Mouse (Mus musculus): ENCODE results near the gene Ttc4. TPM values are rescaled to one million over a fixed set of nuclear protein-coding genes. Genes with fewer than 3 reads are reported as not detected.

Ttc4 gene
- 10 to 100 TPM; 24.3 to 34.7 TPM for total RNA-seq (2021)
- long read RNA-seq, experiment 1, transcript Ttc4-201 (10 exons, 2,121 nt) = major isoform, 55 of 67 reads
- long read RNA-seq, experiment 1, partial matches to known transcripts = 3 of 67 reads
- long read RNA-seq, experiment 1, other reads (novel, unspliced or antisense) = 9 of 67 reads
- long read RNA-seq, experiment 2, transcript Ttc4-201 (10 exons, 2,121 nt) = major isoform, 60 of 64 reads
- long read RNA-seq, experiment 2, partial matches to known transcripts = 0 of 64 reads
- long read RNA-seq, experiment 2, other reads (novel, unspliced or antisense) = 4 of 64 reads

DNA sequence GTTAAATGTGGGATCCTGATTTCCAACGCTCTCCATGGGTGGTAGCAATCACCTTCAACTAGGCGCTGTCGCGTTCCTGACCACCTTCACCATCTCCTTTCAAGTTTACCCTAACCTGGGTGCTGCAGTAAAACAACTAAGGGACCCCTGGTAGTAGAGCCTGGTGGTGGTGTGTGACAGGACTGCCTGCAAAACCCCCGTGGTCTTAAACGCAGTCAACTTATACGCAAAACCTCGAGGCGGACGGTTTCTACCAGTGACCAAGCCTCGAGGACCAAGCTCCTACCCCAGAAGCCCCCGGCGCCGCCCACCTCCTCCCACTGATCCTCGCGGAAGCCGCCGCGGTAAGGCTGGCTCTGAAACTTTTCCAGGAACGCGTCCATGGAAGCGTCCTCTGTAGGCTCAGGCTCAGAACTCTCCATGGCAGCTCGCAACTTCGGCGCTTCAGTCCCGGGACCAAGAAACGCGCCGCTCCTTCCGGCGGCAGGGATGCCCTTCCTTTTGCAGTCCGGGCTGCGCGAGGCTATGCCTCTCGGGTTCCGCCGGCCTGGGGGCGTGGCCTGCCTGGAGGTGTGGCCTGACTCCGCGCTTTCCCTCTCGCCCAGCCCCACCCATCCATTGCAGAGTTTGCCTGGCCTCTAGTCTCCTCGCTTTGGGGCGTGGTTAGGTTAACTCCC lies at the start of gene Ttc4:
Gene Ttc4 (minus strand): TSS at position 503 of the 677 bp plus-strand sequence.
- TF ChIP-seq CTCF (IDR thresholded peaks at IDR 0.05) = no peak
- DNase-seq = peak; percentile 94
- Histone ChIP-seq H3K27ac (peak within 1 kb of the TSS; percentile 94), H3K4me3 (peak within 1 kb of the TSS; percentile 94)
- intact Hi-C loops (cut with DNase I) = no loop called here

- intact Hi-C loops (cut with DNase I) = no loop called here
- no peak overlapping the region for H3K4me3 ChIP-seq
- no peak for TF ChIP-seq CTCF (IDR thresholded peaks at IDR 0.05)
- peak overlapping the region; percentile 17; the same call in 1 of the 2 replicates for H3K27ac ChIP-seq
- DNase-seq = peak; percentile 69
Observed at GRCm38 (mm10) chr4:106720631-106721030, 41.9 kb upstream of the Ttc4 start.

DNA sequence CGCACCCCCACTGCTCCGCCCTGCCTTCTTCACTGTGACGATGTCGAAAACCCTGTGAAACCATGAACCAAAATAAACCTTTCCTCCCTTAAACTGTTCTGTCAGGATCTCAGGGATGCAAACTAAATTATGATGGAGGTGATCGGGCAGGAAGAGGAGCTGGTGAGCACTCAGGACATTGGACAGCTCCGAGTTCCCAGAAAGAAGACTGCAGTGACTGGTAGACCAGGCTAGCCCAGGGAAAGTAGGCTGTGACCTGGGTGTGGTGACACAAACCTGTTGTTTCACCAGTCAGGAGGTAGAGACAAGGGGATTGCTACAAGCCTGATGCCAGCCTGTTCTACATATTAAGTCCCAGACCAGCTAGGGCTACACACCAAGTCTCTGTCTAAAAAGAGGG lies 34.9 kb upstream of the Ttc4 start:
- H3K27ac ChIP-seq = no peak overlapping the region
- TF ChIP-seq CTCF (IDR thresholded peaks at IDR 0.05) = no peak
- no peak for DNase-seq
- intact Hi-C loops (cut with DNase I) = no loop called here
- no peak overlapping the region for H3K4me3 ChIP-seq

DNA sequence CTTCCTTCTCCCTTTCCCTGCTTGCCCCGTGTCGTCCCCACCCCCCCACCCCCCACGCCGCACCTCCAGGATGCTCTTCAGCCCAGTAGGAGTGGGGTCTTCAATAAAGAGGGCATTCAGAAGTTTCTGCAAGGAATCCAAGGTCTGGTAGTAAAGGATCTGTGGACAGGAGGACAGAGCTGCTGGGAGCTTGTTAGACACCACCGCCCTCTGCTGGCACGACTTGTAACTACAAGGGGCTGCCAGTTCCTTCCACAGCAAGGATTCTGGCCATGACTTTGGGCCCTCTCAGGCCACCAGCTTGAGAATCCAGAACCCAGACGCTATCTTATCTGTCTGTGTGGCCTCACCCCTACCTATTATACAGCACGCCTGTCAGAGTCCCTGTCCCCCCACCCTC lies 29.7 kb upstream of the Ttc4 start:
- peak; percentile 95 for TF ChIP-seq CTCF (IDR thresholded peaks at IDR 0.05)
- intact Hi-C loops (cut with DNase I) = loop anchor here (1.0 kb wide), 2 partner anchors 77 to 94 kb away; no protein-coding TSS in a partner anchor
- no peak overlapping the region for H3K27ac ChIP-seq
- no peak overlapping the region for H3K4me3 ChIP-seq
- DNase-seq = peak; percentile 83

DNA sequence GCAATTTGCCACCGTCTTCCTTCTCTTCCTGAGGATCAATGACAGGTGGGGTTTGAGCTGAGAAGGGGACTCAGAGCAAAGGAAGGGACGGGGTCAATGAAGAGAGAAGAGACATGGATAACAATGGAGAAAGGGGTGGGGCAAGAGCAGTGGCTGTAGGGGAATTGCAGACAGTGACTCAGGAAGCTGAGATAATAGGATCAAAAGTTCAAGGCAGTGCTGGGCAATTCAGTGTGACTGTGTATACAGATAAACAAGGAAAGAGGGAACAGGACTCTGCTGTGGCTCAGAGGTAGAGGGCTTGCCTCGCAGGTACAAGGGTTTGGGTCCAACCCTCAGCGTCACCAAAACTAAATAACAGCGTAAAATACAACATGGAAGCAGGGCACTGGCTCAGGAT lies 29.2 kb upstream of the Ttc4 start:
- DNase-seq = no peak
- no peak for TF ChIP-seq CTCF (IDR thresholded peaks at IDR 0.05)
- Histone ChIP-seq H3K27ac (no peak overlapping the region), H3K4me3 (no peak overlapping the region)
- intact Hi-C loops (cut with DNase I) = loop anchor here (1.0 kb wide), 2 partner anchors 77 to 94 kb away; no protein-coding TSS in a partner anchor

DNA sequence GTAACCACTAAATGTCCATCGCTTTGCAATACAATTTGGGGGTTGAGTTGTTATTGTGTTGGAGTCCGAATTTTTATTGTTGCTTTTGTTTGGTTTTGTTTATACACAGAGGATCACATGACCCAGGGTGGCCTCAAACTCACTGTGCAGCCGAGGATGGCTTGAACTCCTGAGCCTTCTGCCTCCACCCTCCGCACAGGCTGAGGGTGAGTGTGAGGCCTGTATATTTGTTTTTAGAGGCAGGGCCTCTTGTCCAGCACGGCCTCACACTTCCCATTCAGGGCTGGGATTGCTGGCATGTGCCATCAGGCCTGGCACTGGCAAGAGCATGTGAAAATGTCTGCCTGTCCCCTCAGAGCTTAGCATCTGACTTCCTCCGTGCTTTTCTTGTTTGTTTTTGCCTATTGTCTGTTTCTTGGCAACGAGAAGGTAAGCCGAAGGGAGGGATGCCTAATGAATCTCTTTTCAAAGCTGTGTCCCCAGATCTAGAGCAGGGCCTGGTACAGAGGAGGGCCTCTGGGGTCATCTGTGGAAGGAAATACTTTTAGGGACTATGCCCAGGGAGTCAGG lies 26.4 kb upstream of the Ttc4 start:
- intact Hi-C loops (cut with DNase I) = no loop called here
- no peak for TF ChIP-seq CTCF (IDR thresholded peaks at IDR 0.05)
- H3K4me3 ChIP-seq = no peak overlapping the region
- no peak for DNase-seq
- H3K27ac ChIP-seq = no peak overlapping the region

- no peak for DNase-seq
- intact Hi-C loops (cut with DNase I) = no loop called here
- H3K4me3 ChIP-seq = no peak overlapping the region
- no peak overlapping the region for H3K27ac ChIP-seq
- TF ChIP-seq CTCF (IDR thresholded peaks at IDR 0.05) = no peak
Observed at GRCm38 (mm10) chr4:106704416-106704815, 25.7 kb upstream of the Ttc4 start.

- H3K27ac ChIP-seq = no peak overlapping the region
- intact Hi-C loops (cut with DNase I) = no loop called here
- H3K4me3 ChIP-seq = no peak overlapping the region
- no peak for DNase-seq
- TF ChIP-seq CTCF (IDR thresholded peaks at IDR 0.05) = no peak
Observed at GRCm38 (mm10) chr4:106703956-106704355, 25.2 kb upstream of the Ttc4 start.

DNA sequence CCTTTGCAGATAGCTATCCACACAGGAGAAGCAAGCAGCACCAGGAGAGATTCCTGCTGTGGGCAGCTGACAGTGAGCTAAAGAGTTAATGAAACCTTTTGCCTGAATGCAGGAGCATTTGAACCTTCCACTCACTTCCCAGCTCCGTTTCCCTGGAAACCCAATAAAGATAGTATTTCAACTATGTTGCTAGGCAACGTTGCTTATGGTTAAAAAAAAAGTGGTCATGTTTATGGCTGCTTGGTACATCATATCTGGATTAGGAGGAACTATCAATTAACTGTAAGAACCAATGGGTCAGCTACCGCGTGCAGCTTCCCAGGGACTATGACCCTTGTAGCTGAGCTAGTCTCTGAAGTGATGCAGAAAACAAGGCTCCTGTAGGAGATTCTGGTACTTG lies 22.1 kb upstream of the Ttc4 start:
- H3K4me3 ChIP-seq = no peak overlapping the region
- no peak for TF ChIP-seq CTCF (IDR thresholded peaks at IDR 0.05)
- H3K27ac ChIP-seq = no peak overlapping the region
- no peak for DNase-seq
- intact Hi-C loops (cut with DNase I) = no loop called here

DNA sequence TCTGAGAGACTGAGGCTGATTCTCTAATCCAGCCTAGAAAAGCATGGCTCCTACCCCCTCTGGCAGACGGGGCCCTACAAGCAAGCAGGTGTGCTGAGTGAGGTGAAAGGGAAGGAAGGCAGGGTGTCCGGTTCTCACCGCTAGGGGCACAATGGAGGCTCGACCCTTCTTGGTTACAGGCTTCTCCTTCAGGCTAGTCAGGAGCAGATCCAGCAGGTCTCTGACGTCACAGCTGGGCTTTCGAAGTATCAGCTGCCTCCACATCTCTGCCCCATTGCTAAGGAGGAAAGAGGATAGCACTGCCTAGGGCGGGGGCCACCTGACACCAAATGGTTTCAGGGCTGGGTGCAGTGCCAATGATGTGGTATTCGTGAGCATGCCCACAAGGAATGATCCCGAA lies 21.2 kb upstream of the Ttc4 start:
- DNase-seq = peak; percentile 66
- H3K27ac ChIP-seq = no peak overlapping the region
- intact Hi-C loops (cut with DNase I) = no loop called here
- TF ChIP-seq CTCF (IDR thresholded peaks at IDR 0.05) = peak; percentile 49
- H3K4me3 ChIP-seq = no peak overlapping the region

DNA sequence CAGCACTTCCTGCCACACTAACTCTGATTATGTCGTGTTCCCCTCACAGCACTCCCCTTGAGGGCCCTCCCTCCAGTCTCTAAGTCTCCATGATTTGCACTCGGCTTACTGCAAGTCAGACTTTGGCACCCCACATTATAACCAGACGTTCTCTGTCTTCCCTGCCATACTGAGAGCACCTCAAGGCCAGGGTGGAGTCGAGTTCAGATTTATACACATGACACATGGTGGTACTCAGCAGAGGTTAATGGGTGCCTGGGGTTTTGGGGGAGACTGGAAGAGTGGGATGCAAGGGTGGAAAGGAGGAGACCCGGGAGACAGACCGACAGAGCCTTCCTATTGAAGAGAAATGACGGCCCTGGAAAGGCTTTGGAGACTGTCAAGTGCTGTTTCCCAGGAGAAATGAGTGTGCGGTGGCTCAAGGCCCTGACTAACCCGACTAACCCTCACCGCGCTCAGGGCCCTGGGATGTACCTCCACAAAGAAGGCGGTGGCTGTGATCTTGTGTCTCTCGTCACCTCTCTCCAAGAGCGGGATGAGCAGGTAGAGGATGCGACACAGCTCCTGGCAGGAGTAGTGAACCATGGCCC lies 15.2 kb upstream of the Ttc4 start:
- intact Hi-C loops (cut with DNase I) = no loop called here

GRCm38 (mm10) chr4:106688636-106689296 lies 10.0 kb upstream of the Ttc4 start:
- DNase-seq = no peak
- Histone ChIP-seq H3K4me3 (no peak overlapping the region), H3K27ac (no peak overlapping the region)
- no peak for TF ChIP-seq CTCF (IDR thresholded peaks at IDR 0.05)
- intact Hi-C loops (cut with DNase I) = no loop called here

More for the DNA sequence above, 15.2 kb upstream of the Ttc4 start:
- no peak for DNase-seq
- Histone ChIP-seq H3K4me3 (no peak overlapping the region), H3K27ac (no peak overlapping the region)
- TF ChIP-seq CTCF (IDR thresholded peaks at IDR 0.05) = no peak
